Mouse (Mus musculus) megakaryocyte-erythroid progenitor cell, adult 5-6 weeks (primary cell): ENCODE data around the gene Tor1aip1. TPM values are rescaled to one million over a fixed set of nuclear protein-coding genes. Genes with fewer than 3 reads are reported as not detected.
A peak's percentile ranks its signal among the peaks of the same experiment; 100 is the strongest.
"Not testable (repeated sequence)": the region's sequence is repeated elsewhere in the genome, so short reads cannot be mapped to it uniquely, and the experiment has no call there.

ENCODE experiments used
- ATAC-seq: replicated peaks from 2 replicates; pipeline ENCODE4 v1.8.0; 2016; ENCODE audit warnings: mild to moderate bottlenecking, inconsistent platforms; ENCODE audit not compliant: severe bottlenecking, poor library complexity, low FRiP score, low TSS enrichment
- total RNA-seq, 2 experiments: library from RNA; stranded (forward) in 1 of 2; stranded (reverse) in 1 of 2; fragments of 200-1000, 215-1000 nt in 1 of 2; fragments of >200 nt in 1 of 2; fragmentation: Nextera tagmentation in 1 of 2; gene quantifications; 2 replicates each; pipeline ENCODE4 v1.2.3; 2014 to 2017

Tor1aip1 gene
- total RNA-seq (2014; fragmentation: Nextera tagmentation) (45.5 and 53.1 TPM in 2 replicates), total RNA-seq (2017) (22.6 and 26.2 TPM in 2 replicates)

DNA sequence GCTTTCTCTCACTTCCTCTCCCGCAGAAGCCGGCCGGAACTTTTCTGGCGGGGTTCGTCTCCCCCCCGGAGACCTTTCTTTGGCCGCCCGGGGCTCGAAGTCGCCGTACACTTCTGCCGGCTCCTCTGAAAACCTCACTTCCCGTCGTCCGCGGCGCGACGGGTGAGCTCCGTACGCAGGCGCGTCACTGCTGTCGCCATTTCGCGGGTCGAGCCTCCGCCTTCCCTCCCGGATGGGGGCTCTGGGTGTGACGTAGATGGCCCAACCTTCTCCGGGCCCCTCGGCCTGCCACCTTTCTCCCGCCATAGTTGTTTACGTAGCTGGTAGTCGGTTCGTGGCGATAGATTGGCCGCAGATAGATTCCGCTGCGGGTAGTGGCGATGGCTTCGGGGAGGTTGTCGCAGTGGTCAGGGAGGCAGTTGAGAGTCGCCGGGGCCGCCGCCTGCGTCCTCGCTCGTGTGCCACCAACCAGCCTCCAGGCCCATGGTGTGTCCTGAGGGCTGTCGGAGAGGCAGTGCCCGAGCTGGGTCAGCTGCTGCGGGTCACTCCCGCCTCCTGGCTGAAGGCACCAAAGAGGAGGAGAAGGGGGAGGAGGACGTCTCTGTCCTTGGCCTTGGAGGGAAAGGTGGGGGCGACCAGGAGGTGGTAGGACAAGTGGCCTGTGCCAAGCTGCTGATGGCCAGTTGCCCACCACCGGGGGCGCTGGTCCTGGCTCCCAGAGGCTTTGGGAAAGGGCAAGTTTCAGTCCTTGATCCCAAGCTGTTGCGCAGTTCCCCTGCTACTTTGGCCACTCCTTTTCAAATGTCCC lies at the start of gene Tor1aip1:
Gene Tor1aip1 (minus strand): TSS at position 551 of the 808 bp plus-strand sequence.
- peak; percentile 82 for ATAC-seq

DNA sequence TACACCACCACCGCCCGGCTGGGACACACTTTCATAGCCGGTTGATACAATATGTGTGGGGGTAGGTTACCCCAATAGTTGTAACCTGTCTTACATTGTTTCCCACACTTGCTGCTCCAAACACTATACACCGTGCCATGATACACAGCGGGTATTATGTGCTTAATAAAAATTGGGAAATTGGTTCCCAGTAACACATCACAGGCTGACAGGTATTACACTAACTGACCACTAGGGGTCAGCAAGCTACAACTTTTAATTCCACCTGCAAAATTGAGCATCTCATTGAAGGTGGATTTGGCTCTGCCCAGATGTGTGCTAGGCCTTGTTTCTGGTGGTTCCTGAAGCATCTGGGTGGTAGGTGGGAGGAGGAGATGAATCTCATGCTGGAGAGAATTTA lies 49.5 kb upstream of the Tor1aip1 start:
- peak; percentile 47; the same call in 1 of the 2 replicates for ATAC-seq

- ATAC-seq = no peak
Observed at GRCm38 (mm10) chr1:156084603-156085002, 48.3 kb upstream of the Tor1aip1 start.

DNA sequence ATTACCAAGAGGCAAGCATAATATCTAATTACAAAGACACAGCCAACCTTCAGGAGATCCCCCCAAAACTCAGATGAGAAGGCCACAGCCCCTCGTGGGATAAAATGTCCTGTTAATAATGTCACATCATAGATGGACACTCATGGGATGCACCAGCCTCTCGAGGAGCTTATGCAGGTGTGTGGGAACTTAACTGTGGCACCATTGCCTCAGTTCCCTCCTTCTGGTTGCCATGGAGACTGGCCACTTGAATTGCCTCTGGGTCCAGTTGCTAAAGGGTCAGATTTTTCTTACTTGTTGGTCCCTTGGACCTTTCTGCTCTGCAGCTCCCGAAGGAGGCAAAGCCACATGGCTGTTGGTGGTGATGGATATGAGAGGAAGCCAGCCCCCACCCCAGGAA lies 41.4 kb upstream of the Tor1aip1 start:
- ATAC-seq = no peak

DNA sequence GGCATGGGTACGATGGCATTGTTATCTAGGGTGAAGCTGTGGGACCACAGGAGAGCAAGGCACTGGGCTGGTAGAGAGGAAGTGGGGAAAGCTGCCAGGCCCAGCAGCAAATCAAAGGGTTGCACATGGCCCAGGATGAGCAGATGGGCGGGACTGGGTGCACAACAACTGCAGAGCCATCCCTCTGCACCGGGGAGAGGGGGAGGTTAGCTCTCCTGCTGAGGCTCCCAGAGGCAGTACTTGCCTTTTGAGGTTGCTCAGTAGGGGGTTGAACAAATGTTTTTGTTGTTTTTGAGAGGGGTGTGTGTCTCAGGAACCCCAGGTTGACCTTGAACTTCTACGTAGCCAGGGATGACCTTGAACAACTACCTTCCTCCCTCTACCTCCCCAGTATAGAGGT lies 40.2 kb upstream of the Tor1aip1 start:
- ATAC-seq = peak; percentile 82

DNA sequence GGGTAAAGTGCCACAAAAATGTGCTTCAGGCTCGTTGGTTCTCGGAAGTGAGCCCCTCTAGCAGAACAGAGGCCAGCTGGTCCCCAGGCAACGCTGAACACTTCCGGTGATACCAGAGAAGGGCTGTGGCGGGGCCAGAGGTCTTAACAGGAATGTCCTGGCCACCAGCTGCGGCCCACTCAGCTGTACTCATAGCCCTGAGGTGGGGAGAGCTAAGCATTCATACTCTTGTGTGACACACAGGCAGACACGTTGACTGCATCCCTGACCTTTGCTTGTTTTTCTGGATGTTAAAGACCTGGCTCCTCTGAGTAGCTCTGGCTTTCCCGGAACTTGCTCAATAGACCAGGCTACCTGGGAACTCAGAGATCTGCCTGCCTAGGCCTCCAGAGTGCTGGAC lies 38.3 kb upstream of the Tor1aip1 start:
- ATAC-seq = no peak

GRCm38 (mm10) chr1:156073169-156073821 lies 37.0 kb upstream of the Tor1aip1 start:
- no peak for ATAC-seq

- ATAC-seq = no peak
Observed at GRCm38 (mm10) chr1:156070106-156070505, 33.8 kb upstream of the Tor1aip1 start.

- ATAC-seq = no peak
Observed at GRCm38 (mm10) chr1:156066133-156066532, 29.9 kb upstream of the Tor1aip1 start.

- ATAC-seq = no peak
Observed at GRCm38 (mm10) chr1:156062193-156062592, 25.9 kb upstream of the Tor1aip1 start.

GRCm38 (mm10) chr1:156058207-156058606 lies 21.9 kb upstream of the Tor1aip1 start:
- ATAC-seq = no peak

DNA sequence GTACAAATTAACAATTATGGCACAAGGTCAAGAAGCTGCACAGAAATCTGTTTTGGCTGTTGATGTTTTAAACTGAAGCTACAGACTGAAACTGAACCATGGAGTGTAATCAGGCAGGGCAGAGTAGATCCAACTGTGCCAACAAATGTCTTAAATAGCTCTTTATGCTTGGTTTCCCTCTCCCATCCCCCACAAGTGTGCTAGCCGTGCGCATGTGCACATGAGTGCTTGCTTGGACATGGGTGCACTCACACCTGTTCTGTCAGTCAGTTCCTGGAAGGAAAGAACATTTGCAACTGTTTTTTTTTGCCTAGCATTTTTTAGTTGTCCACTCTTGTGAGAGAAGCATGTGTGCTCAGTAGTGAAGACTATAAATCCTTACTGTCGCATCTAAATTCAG lies 10.4 kb upstream of the Tor1aip1 start:
- no peak for ATAC-seq

- no peak for ATAC-seq
Observed at GRCm38 (mm10) chr1:156044211-156044611, 7.9 kb upstream of the Tor1aip1 start.

- peak; percentile 69 for ATAC-seq
Observed at GRCm38 (mm10) chr1:156043027-156043426, 6.7 kb upstream of the Tor1aip1 start.

- no peak for ATAC-seq
Observed at GRCm38 (mm10) chr1:156042481-156042880, 6.2 kb upstream of the Tor1aip1 start.

DNA sequence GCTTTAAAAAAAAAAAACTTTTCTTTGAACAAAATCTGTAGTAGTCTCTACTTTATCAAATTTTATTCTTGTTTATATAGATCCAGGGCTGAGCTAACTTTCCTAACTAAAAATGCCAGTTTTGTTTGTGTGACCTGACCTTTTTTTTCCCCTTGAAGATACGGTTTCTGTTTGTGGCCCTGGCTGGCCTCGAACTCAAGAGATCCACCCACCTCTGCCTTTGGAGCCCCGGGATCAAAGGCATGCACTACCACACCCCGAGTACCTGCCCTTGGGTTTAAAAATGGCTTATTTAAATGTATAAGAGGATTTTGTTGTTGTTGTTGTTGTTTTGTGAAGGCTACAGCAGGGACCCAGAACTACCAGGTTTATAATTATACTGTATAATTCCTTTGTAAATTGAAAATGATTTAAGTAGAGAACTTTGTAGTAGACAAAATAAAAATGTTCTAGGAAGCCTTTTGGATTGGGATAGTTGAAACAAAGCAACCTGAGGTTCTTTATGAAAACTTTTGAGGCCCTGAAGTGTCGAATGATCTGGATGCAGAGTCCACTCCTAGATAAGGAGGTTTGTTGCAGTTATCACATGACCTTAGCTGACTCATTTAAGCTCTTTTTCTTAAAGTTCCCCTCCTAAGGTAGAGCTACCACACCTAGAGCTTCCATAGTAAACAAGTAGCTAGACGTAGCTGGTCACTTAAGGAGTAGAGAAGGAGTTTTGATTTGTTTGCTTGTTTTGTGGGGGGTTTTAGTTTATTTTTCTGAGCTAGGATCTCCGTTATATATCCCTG lies 5.4 kb upstream of the Tor1aip1 start:
- no peak for ATAC-seq

GRCm38 (mm10) chr1:156040731-156041401 lies 4.6 kb upstream of the Tor1aip1 start:
- ATAC-seq = peak; percentile 78

GRCm38 (mm10) chr1:156039989-156040388 lies 3.7 kb upstream of the Tor1aip1 start:
- not testable (repeated sequence) for ATAC-seq

DNA sequence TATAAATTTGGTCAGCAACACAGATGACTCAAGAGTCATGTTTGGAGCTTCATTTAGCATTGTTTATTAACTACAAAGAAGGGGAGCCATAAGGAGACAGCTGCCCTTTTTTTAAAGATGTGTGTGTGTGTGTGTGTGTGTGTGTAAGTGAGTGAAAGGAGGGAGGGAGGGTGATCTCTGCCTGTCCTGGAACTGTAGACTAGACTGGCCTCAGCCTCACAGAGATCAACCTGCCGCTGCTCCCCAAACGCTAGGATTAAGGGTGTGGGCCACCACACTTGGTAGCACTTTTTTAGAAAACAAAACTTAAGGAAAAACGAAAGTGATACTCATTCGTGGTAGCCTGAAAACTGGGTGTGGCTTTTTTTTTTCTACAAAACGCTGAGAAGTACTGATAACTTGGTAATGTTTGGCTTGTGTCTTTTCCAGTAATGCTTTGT lies 884 bp upstream of the Tor1aip1 start:
- ATAC-seq = peak; percentile 18; the same call in 1 of the 2 replicates
